Mouse (Mus musculus) myocyte (in vitro differentiated cells): ENCODE data around the gene Zfp445.

Experiments
- MAX ChIP-seq: IDR thresholded peaks from one replicate; pipeline ENCODE4 v1.6.1; 2011; ENCODE audit warnings: low read depth, mild to moderate bottlenecking, control low read depth
- POLR2A ChIP-seq: IDR thresholded peaks from one replicate; pipeline ENCODE4 v1.6.1; 2011; ENCODE audit warnings: low read depth, mild to moderate bottlenecking, control low read depth, moderate library complexity; ENCODE audit not compliant: insufficient read length
- POLR2AphosphoS2 ChIP-seq: IDR thresholded peaks from one replicate; pipeline ENCODE4 v1.6.1; 2011; ENCODE audit warnings: low read depth, control low read depth; ENCODE audit not compliant: insufficient read length

GRCm38 (mm10) chr9:122875145-122875544 lies 9.3 kb upstream of the Zfp445 start:
- TF ChIP-seq POLR2A (no peak), POLR2AphosphoS2 (no peak), MAX (no peak)
